Mouse (Mus musculus) midbrain, embryonic 10.5 days (tissue): ENCODE data around the gene Olfr1045. TPM values are rescaled to one million over a fixed set of nuclear protein-coding genes. Genes with fewer than 3 reads are reported as not detected.
"Not testable (repeated sequence)": the region's sequence is repeated elsewhere in the genome, so short reads cannot be mapped to it uniquely, and the experiment has no call there.

Source experiments
- DNase-seq: peaks from one replicate; pipeline ENCODE4 v3.0.0-alpha.2; 2017; ENCODE audit warnings: low spot score
- H3K27ac ChIP-seq: fragments of 300-500 bp; sonication (generic); replicated peaks from 2 replicates; pipeline ENCODE4 v1.5.1; 2016; ENCODE audit warnings: mild to moderate bottlenecking
- H3K27me3 ChIP-seq: fragments of 300-500 bp; sonication (generic); 2 replicates; pipeline ENCODE4 v1.6.1; 2016; ENCODE audit warnings: low read depth, mild to moderate bottlenecking; ENCODE audit not compliant: poor library complexity, severe bottlenecking
- H3K36me3 ChIP-seq: fragments of 300-500 bp; sonication (generic); 2 replicates; pipeline ENCODE4 v1.6.1; 2016; ENCODE audit warnings: mild to moderate bottlenecking, moderate library complexity
- H3K4me1 ChIP-seq: fragments of 300-500 bp; sonication (generic); 2 replicates; pipeline ENCODE4 v1.6.1; 2016
- H3K4me3 ChIP-seq: fragments of 300-500 bp; sonication (generic); 2 replicates; pipeline ENCODE4 v1.5.1; 2016; ENCODE audit warnings: mild to moderate bottlenecking, moderate library complexity
- H3K9me3 ChIP-seq: fragments of 300-500 bp; sonication (generic); replicated peaks from 2 replicates; pipeline ENCODE4 v1.6.1; 2016; ENCODE audit warnings: mild to moderate bottlenecking
- WGBS: fragments of 180-500 bp; shearing (Covaris S2); methylation state at CpG from one replicate; pipeline ENCODE4 v1.1.7; 2016; 5-methylcytosine and 5-hydroxymethylcytosine counted together
- polyA plus RNA-seq: library from polyadenylated mRNA; unstranded; fragments of >200 nt; fragmentation: Nextera tagmentation; extraction: Ambion mirVana; gene quantifications from 2 replicates; pipeline ENCODE4 v1.2.1, GENCODE M21; 2016

The Olfr1045 gene
- polyA plus RNA-seq, result not detected in 2 replicates

- H3K9me3 ChIP-seq, result no peaks in the 10 kb centered on the region
- no peaks in the 10 kb centered on the region for H3K36me3 ChIP-seq
- no peaks in the 10 kb centered on the region for H3K4me1 ChIP-seq
- H3K27me3 ChIP-seq, result no peaks in the 10 kb centered on the region
- no peak for DNase-seq
- H3K27ac ChIP-seq, result no peak within 1 kb of the TSS
- H3K4me3 ChIP-seq, result no peak within 1 kb of the TSS
Measured at GRCm38 (mm10) chr2:86202909-86203308, at the start of gene Olfr1045. TSS of gene Olfr1045 (minus strand) at chr2:86203009.

GRCm38 (mm10) chr2:86240189-86240588 is 37.4 kb upstream of the Olfr1045 start, which contains the start of gene Olfr1048:
TSS of gene Olfr1048 (minus strand) at chr2:86240289.
- Histone ChIP-seq H3K27ac (no peak within 1 kb of the TSS), H3K4me1 (no peaks in the 10 kb centered on the region), H3K36me3 (no peaks in the 10 kb centered on the region), H3K27me3 (no peaks in the 10 kb centered on the region), H3K9me3 (no peaks in the 10 kb centered on the region), H3K4me3 (no peak within 1 kb of the TSS)
- DNase-seq, result no peak

- Histone ChIP-seq H3K4me1 (no peaks in the 10 kb centered on the region), H3K9me3 (no peaks in the 10 kb centered on the region), H3K27ac (no peak within 1 kb of the TSS), H3K36me3 (no peaks in the 10 kb centered on the region), H3K27me3 (no peaks in the 10 kb centered on the region), H3K4me3 (no peak within 1 kb of the TSS)
- DNase-seq, result no peak
- WGBS, result 96% methylated on average over 1 of the region's 1 CpGs
Measured at GRCm38 (mm10) chr2:86231301-86231700, 28.5 kb upstream of the Olfr1045 start, which contains the start of gene Olfr1047. TSS of gene Olfr1047 (minus strand) at chr2:86231401.

- Histone ChIP-seq H3K27me3 (no peaks in the 10 kb centered on the region), H3K9me3 (no peaks in the 10 kb centered on the region), H3K4me1 (no peaks in the 10 kb centered on the region), H3K4me3 (no peak within 1 kb of the TSS), H3K27ac (no peak within 1 kb of the TSS), H3K36me3 (no peaks in the 10 kb centered on the region)
- no peak for DNase-seq
- WGBS, result 73% methylated on average over 2 of the region's 2 CpGs
Measured at GRCm38 (mm10) chr2:86219214-86219613, 16.4 kb upstream of the Olfr1045 start, which contains the start of gene Olfr1046. TSS of gene Olfr1046 (minus strand) at chr2:86219314.

DNA sequence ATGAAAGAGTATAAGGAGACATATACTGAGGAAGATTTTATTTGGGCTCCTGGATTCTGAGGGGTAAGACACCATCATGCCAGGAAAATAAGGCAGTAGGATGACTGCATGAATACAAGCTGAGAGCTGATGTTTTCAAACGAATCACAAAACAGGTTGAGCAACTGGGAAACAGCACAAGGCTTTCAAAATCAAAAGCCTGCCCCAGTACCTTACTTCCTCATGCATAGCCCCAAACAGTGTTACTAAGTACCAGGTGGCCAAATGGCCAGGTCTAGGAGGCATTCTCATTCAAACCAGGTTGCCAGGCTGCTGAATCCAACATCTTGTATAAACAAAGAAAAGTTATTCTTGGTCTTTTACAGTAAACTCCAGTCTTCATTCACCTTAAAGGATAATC is 6.9 kb downstream of the Olfr1045 start:
- Histone ChIP-seq H3K4me3 (no peak overlapping the region), H3K27me3 (no peaks in the 10 kb centered on the region), H3K4me1 (no peaks in the 10 kb centered on the region), H3K27ac (no peak overlapping the region), H3K9me3 (no peaks in the 10 kb centered on the region), H3K36me3 (no peaks in the 10 kb centered on the region)
- 63% methylated on average over 1 of the region's 1 CpGs for WGBS
- DNase-seq, result no peak

DNA sequence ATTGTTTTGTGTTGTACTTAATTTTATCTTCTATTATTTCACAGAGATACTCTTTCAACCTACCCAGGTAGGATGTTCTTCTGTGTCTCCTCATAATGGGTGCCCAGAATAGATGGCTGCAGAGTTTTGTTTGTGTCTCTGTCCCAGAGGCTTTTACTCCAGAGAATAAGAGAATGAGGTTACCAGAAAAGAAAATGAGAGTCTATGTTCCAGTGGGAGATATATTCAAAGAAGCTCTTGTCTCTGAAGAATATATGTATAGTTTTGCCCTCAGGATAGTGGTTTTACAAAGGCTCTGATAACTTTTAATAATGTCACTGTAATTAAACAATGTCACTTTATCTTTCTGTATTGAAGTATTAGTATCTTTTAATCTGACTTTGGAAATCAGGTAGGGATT is 17.2 kb downstream of the Olfr1045 start, which contains the start of gene Olfr52:
TSS of gene Olfr52 (minus strand) at position 101 of the 400 bp plus-strand sequence.
- no peak within 1 kb of the TSS for H3K27ac ChIP-seq
- no peaks in the 10 kb centered on the region for H3K4me1 ChIP-seq
- no peaks in the 10 kb centered on the region for H3K9me3 ChIP-seq

GRCm38 (mm10) chr2:86179950-86180349 is 22.9 kb downstream of the Olfr1045 start:
- Histone ChIP-seq H3K27ac (no peak overlapping the region), H3K27me3 (no peaks in the 10 kb centered on the region), H3K4me1 (no peaks in the 10 kb centered on the region), H3K9me3 (no peaks in the 10 kb centered on the region), H3K36me3 (no peaks in the 10 kb centered on the region), H3K4me3 (no peak overlapping the region)
- 77% methylated on average over 3 of the region's 3 CpGs for WGBS
- DNase-seq, result no peak

More for the DNA sequence above, 17.2 kb downstream of the Olfr1045 start, which contains the start of gene Olfr52:
- DNase-seq, result no peak
- Histone ChIP-seq H3K27me3 (no peaks in the 10 kb centered on the region), H3K4me3 (no peak within 1 kb of the TSS), H3K36me3 (no peaks in the 10 kb centered on the region)

DNA sequence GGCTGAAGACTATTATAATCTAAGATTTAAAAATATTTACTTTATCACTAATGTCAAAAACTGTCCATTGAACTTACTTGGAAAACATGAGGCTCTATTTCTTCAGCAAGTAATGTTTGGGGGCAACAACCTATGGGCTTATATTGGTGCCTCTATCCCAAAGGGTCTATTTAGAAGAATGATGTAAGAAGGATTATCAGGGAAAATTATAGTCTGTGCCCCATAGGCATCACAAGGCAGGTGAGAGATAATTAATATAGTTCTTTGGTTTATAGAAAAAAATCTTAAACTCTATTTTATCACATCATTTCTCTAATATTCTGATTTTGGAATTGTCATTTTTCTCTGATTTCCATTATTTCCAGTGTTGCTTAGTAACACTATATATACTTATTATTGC is 25.1 kb downstream of the Olfr1045 start, which contains the start of gene Olfr1044:
TSS of gene Olfr1044 (minus strand) at position 101 of the 400 bp plus-strand sequence.
- H3K4me3 ChIP-seq, result no peak within 1 kb of the TSS
- no peak for DNase-seq

DNA sequence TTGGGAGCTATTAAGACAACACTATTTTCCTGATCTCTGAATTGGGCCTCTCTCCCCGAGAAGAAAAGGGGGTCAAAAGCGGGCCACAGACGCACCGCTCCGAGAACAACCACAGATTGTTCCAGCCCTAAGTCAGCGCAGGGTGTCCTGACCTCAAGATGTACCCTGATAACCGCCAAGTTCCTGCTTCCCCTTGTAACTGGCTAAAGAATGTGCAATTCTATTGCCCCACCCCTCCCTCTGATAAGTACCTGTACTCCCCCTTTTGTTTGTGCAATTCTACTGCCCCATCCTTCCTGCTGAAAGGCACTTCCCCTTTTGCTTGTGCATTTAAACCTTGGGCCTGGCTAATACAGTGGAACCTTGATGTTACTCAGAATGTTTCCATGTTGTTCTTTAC is 27.4 kb downstream of the Olfr1045 start:
- H3K4me3 ChIP-seq, DNase-seq, H3K27ac ChIP-seq, H3K9me3 ChIP-seq, H3K4me1 ChIP-seq, H3K36me3 ChIP-seq, H3K27me3 ChIP-seq: not testable (repeated sequence)
- 89% methylated on average over 7 of the region's 7 CpGs for WGBS

More for the DNA sequence above, 25.1 kb downstream of the Olfr1045 start, which contains the start of gene Olfr1044:
- Histone ChIP-seq H3K4me1 (no peaks in the 10 kb centered on the region), H3K27ac (no peak within 1 kb of the TSS), H3K36me3 (no peaks in the 10 kb centered on the region), H3K9me3 (no peaks in the 10 kb centered on the region), H3K27me3 (no peaks in the 10 kb centered on the region)

DNA sequence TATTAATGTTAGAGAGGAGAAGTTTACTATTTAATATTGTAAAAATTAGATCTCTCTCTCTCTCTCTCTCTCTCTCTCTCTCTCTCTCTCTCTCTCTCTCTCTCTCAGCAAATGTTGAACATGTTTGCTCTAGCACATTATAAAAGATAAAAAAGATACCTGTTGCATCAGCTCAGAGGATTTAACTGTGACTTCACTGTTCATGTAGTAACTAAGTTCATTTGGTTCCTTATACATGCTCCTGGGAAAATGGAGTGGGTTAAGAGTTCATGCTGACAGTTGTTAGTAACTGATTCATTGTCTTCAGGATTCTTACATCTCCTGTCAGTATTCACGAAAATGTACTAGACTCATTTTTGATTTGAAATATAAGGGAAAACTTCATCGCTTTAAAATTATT is 35.4 kb downstream of the Olfr1045 start, which contains the start of gene Olfr1043:
TSS of gene Olfr1043 (minus strand) at position 101 of the 400 bp plus-strand sequence.
- DNase-seq, result no peak
- H3K9me3 ChIP-seq, result no peaks in the 10 kb centered on the region
- no peak within 1 kb of the TSS for H3K27ac ChIP-seq
- no peaks in the 10 kb centered on the region for H3K4me1 ChIP-seq
- H3K4me3 ChIP-seq, result no peak within 1 kb of the TSS
- H3K36me3 ChIP-seq, result no peaks in the 10 kb centered on the region
- WGBS, result 88% methylated on average over 2 of the region's 2 CpGs
- no peaks in the 10 kb centered on the region for H3K27me3 ChIP-seq

DNA sequence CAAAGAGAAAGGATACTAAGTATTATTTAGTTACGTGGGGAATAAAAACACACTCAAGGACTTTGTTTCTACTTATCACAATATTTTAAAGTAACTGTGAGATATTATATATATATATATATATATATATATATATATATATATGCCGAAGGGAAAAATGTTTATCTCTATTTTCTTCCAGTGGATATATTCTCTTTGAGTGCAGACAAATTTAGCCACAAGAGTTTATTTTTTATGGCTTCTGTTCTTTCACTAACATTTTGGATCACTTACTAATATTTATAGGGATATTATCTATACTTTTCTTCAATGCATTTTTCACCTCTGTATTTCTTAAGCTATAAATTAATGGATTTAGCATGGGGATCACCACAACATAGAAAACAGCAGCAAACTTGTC is 41.1 kb downstream of the Olfr1045 start, which contains the start of gene Olfr1042:
TSS of gene Olfr1042 (minus strand) at position 101 of the 400 bp plus-strand sequence.
- no peak for DNase-seq
- WGBS, result 94% methylated on average over 2 of the region's 2 CpGs
- Histone ChIP-seq H3K9me3 (no peaks in the 10 kb centered on the region), H3K36me3 (no peaks in the 10 kb centered on the region), H3K27ac (no peak within 1 kb of the TSS), H3K27me3 (no peaks in the 10 kb centered on the region), H3K4me1 (no peaks in the 10 kb centered on the region), H3K4me3 (no peak within 1 kb of the TSS)

- no peaks in the 10 kb centered on the region for H3K4me1 ChIP-seq
- 96% methylated on average over 1 of the region's 1 CpGs for WGBS
- no peak within 1 kb of the TSS for H3K27ac ChIP-seq
- H3K4me3 ChIP-seq, result no peak within 1 kb of the TSS
- DNase-seq, result no peak
- H3K36me3 ChIP-seq, result no peaks in the 10 kb centered on the region
- H3K27me3 ChIP-seq, result no peaks in the 10 kb centered on the region
- H3K9me3 ChIP-seq, result no peaks in the 10 kb centered on the region
Measured at GRCm38 (mm10) chr2:86146632-86147031, 56.2 kb downstream of the Olfr1045 start, which contains the start of gene Olfr1040. TSS of gene Olfr1040 (minus strand) at chr2:86146732.
